Mouse (Mus musculus) embryonic stem cell, embryonic (primary cell): ENCODE measurements around the gene Adcy1.

ENCODE experiments used
- CTCF ChIA-PET, 4 experiments: fragments of 300-600 bp in 2 of 4; fragments of 350-600 bp in 2 of 4; sonication (Branson Sonifier 250); formaldehyde crosslinking; loops; one replicate each; lab custom pipeline; 2022; ENCODE audit warnings: inconsistent platforms in 2 of 4; lab: Charles Lee
- POLR2A ChIA-PET, 4 experiments: fragments of 300-600 bp in 2 of 4; fragments of 350-600 bp in 2 of 4; sonication (Branson Sonifier 250); formaldehyde crosslinking; loops; one replicate each; lab custom pipeline; 2022; ENCODE audit warnings: antibody characterized with exemption in 4 of 4, inconsistent platforms in 1 of 4; lab: Charles Lee

Gene Adcy1

GRCm38 (mm10) chr11:7064484-7065185 is 1.3 kb downstream of the Adcy1 start:
- POLR2A ChIA-PET: interaction anchor here in 1 of 4 experiments (1.2 to 3.0 kb wide), 2 partner anchors 164 to 171 kb away, joined by 6 to 8 read pairs; no protein-coding TSS in a partner anchor
- CTCF ChIA-PET: interaction anchor here in 3 of 4 experiments (0.6 to 1.6 kb wide), 3 partner anchors 97 to 336 kb away, joined by 5 to 7 read pairs (median 6); no protein-coding TSS in a partner anchor

DNA sequence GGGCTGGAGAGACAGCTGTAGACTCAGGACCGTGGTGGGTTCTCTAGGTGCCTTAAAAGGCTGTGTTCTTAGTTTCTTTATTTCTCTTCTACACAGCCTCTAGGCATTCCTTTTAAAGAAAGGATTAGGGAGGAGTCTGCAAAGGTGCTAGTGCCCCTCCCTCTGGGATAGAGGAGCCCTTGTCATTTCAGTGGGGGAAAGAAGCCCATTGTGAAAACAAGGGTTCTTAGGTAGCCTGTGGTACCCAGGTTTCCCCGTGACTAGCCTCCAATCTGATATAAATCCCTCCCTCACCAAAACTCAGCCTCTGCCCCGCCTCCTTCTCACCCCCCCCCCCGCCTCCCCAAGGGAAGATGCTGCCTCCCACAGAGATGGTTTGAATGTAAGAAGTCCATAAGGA is 2.1 kb downstream of the Adcy1 start:
- ChIA-PET CTCF (no interaction called here), POLR2A (interaction anchor here in 2 of 4 experiments (0.6 kb wide), 2 partner anchors 292 to 1774 kb away, joined by 3 read pairs; no protein-coding TSS in a partner anchor)

DNA sequence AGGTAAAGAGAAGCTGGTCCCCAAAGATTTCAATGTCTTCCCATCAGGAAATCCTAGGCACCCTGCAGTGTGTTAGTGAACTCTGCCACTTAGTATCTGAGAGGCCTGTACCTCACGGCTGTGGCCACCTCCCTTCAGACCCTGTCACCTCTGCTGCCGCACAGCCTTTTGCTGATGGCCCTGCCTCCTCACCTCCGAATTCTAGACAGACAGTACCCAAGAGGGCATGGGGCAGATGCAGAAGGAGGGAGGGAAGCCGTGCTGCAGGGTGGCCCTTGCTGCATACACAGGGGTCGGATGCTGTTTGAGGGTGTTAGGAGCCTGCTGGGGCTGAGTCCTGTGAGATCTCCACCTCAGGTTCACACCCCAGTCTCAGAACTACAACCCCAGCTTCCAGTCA is 2.6 kb downstream of the Adcy1 start:
- POLR2A ChIA-PET: interaction anchor here in 2 of 4 experiments (0.6 kb wide), 2 partner anchors 292 to 1775 kb away, joined by 3 read pairs; no protein-coding TSS in a partner anchor
- CTCF ChIA-PET: interaction anchor here in 1 of 4 experiments (0.5 kb wide), 1 partner anchor 1464 kb away, joined by 3 read pairs; no protein-coding TSS in a partner anchor

- ChIA-PET POLR2A (interaction anchor here in 1 of 4 experiments (1.6 kb wide), 1 partner anchor 11 kb away, joined by 3 read pairs; no protein-coding TSS in a partner anchor), CTCF (no interaction called here)
Measured at GRCm38 (mm10) chr11:7067263-7067662, 4.0 kb downstream of the Adcy1 start.

GRCm38 (mm10) chr11:7068479-7069235 is 5.4 kb downstream of the Adcy1 start:
- ChIA-PET CTCF (interaction anchor here (0.5 to 1.1 kb wide), 5 partner anchors 8 to 421 kb away, joined by 3 to 6 read pairs (median 3); no protein-coding TSS in a partner anchor), POLR2A (interaction anchor here in 3 of 4 experiments (0.6 to 1.6 kb wide), 6 partner anchors 13 to 174 kb away, joined by 3 to 6 read pairs (median 4); no protein-coding TSS in a partner anchor)

GRCm38 (mm10) chr11:7069762-7070161 is 6.5 kb downstream of the Adcy1 start:
- CTCF ChIA-PET: interaction anchor here in 2 of 4 experiments (0.6 kb wide), 2 partner anchors 9 to 186 kb away, joined by 3 read pairs; no protein-coding TSS in a partner anchor
- POLR2A ChIA-PET: interaction anchor here in 3 of 4 experiments (0.6 to 1.4 kb wide), 3 partner anchors 12 to 19 kb away, joined by 3 to 6 read pairs (median 4); no protein-coding TSS in a partner anchor

DNA sequence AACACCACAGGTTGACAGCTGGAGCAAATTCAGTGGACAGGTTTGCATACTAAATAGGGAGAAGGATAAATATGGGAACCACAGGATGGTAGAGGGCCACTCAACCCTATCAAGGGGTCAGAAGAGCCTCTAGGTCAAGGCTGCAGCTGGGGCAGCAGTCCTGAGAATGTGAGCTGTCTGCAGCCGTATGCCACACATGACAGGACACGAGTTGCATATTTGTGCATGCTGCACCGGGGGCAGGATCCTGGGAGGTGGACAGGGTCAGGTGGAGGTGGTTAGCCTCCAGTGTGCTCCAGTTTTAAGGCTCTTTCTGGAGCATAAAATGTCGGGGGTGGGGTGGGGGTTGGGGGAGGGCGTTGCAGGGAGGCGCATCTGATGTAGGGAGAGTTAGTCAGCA is 8.3 kb downstream of the Adcy1 start:
- POLR2A ChIA-PET: interaction anchor here in 1 of 4 experiments (0.5 kb wide), 1 partner anchor 355 kb away, joined by 3 read pairs; no protein-coding TSS in a partner anchor
- CTCF ChIA-PET: interaction anchor here in 1 of 4 experiments (0.6 kb wide), 1 partner anchor 11 kb away, joined by 9 read pairs; no protein-coding TSS in a partner anchor

DNA sequence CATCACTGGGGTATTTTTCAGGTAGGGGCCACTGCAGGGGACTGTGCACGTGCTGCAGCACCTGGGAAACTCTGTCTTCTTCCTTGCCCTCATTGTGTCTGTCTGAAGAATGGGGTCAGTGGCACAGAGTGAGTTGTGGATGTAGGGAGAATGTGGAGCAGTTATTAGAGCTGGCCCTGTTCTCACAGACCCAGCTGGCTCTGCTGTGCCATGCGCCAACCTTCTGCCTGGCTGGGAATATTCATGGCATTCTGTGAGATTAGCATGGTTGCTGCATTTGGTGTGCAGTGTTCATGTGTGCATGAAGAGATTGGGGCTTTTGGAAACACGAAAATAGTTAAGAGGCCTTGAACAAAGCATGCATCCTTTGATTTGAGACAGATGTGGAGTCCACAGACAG is 10.3 kb downstream of the Adcy1 start:
- ChIA-PET CTCF (no interaction called here), POLR2A (interaction anchor here in 1 of 4 experiments (1.2 kb wide), 1 partner anchor 178 kb away, joined by 3 read pairs; no protein-coding TSS in a partner anchor)

DNA sequence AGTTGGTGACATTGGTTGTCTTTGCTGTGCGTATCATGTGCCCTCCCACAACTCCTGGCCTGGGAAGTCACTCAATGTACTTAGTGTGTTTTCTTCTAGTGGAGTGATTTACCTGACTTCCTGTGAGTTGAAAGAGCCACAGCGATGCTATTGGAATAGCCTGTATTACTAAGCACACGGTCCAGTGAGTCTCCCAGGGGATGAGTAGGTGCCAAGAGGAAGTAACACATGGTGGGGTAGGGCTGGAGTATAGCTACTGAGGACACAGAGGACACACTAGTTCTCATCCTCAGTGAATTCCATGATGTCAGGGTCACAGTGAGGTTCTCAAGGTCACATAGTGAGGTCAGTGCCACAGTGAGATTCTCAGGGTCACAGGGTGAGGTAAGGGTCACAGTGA is 13.2 kb downstream of the Adcy1 start:
- CTCF ChIA-PET: interaction anchor here in 1 of 4 experiments (0.5 kb wide), 1 partner anchor 1624 kb away, joined by 3 read pairs; no protein-coding TSS in a partner anchor
- POLR2A ChIA-PET: no interaction called here

- POLR2A ChIA-PET: interaction anchor here in 1 of 4 experiments (0.6 kb wide), 1 partner anchor 434 kb away, joined by 4 read pairs; no protein-coding TSS in a partner anchor
- CTCF ChIA-PET: no interaction called here
Measured at GRCm38 (mm10) chr11:7081893-7082292, 18.6 kb downstream of the Adcy1 start.

DNA sequence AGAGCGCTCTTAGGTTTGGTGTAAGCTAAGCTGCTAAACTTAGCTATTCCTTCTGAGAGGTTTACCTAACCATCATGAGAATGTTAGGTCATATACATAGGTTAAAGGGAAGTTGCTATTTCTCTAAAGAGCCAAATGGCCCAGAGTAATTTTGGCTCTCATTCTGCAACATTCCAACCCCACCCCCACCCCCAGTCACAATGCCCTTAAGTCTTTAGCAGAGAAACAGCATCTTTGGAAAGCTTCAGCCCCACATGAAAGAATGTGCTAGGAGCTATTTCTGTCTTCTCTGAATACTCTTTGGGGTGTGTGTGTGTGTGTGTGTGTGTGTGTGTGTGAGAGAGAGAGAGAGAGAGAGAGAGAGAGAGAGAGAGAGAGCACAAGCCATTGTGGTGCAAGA is 20.6 kb downstream of the Adcy1 start:
- POLR2A ChIA-PET: interaction anchor here in 1 of 4 experiments (0.7 kb wide), 1 partner anchor 15 kb away, joined by 6 read pairs; no protein-coding TSS in a partner anchor
- CTCF ChIA-PET: interaction anchor here in 2 of 4 experiments (0.5 to 0.7 kb wide), 3 partner anchors 13 to 1093 kb away, joined by 3 to 9 read pairs (median 4); no protein-coding TSS in a partner anchor

- POLR2A ChIA-PET: no interaction called here
Measured at GRCm38 (mm10) chr11:7085184-7085583, 21.9 kb downstream of the Adcy1 start.

GRCm38 (mm10) chr11:7091120-7091519 is 27.8 kb downstream of the Adcy1 start:
- CTCF ChIA-PET: interaction anchor here in 1 of 4 experiments (0.7 kb wide), 1 partner anchor 1432 kb away, joined by 8 read pairs; no protein-coding TSS in a partner anchor

More at GRCm38 (mm10) chr11:7085184-7085583, 21.9 kb downstream of the Adcy1 start:
- CTCF ChIA-PET: interaction anchor here in 1 of 4 experiments (0.9 kb wide), 1 partner anchor 77 kb away, joined by 3 read pairs; no protein-coding TSS in a partner anchor

DNA sequence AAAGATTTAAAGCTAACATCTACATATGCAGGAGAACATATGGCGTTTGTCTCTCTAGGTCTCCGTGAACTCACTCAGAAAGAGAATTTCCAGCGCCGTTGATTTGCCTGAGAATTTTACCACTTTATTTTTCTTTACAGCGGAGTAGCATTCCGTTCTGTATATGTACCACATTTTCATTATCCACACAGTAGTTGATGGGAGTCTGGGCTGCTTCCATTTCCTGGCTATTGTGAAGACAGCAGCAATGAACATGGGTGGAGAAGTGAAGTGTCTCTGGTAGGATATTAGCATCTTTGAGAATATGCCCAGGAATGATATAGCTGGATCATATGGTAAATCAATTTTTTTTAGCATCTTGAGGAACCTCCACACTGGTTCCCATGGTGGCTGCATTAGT is 31.6 kb downstream of the Adcy1 start:
- ChIA-PET CTCF (interaction anchor here in 1 of 4 experiments (0.7 kb wide), 1 partner anchor 20 kb away, joined by 5 read pairs; no protein-coding TSS in a partner anchor), POLR2A (no interaction called here)

More at GRCm38 (mm10) chr11:7091120-7091519, 27.8 kb downstream of the Adcy1 start:
- POLR2A ChIA-PET: interaction anchor here in 1 of 4 experiments (0.7 kb wide), 1 partner anchor 495 kb away, joined by 5 read pairs; no protein-coding TSS in a partner anchor

GRCm38 (mm10) chr11:7101674-7102073 is 38.4 kb downstream of the Adcy1 start:
- ChIA-PET POLR2A (interaction anchor here in 1 of 4 experiments (0.6 kb wide), 1 partner anchor 15 kb away, joined by 6 read pairs; no protein-coding TSS in a partner anchor), CTCF (interaction anchor here in 2 of 4 experiments (0.5 to 0.7 kb wide), 2 partner anchors 454 kb away, joined by 3 to 12 read pairs; no protein-coding TSS in a partner anchor)

- CTCF ChIA-PET: interaction anchor here in 1 of 4 experiments (0.5 kb wide), 1 partner anchor 455 kb away, joined by 12 read pairs; no protein-coding TSS in a partner anchor
- POLR2A ChIA-PET: interaction anchor here in 1 of 4 experiments (0.6 kb wide), 1 partner anchor 15 kb away, joined by 6 read pairs; no protein-coding TSS in a partner anchor
Measured at GRCm38 (mm10) chr11:7102256-7103194, 39.2 kb downstream of the Adcy1 start.

- CTCF ChIA-PET: no interaction called here
Measured at GRCm38 (mm10) chr11:7105337-7105736, 42.0 kb downstream of the Adcy1 start.

More at GRCm38 (mm10) chr11:7105337-7105736, 42.0 kb downstream of the Adcy1 start:
- POLR2A ChIA-PET: no interaction called here
